Mouse (Mus musculus) cerebellum, adult 11 months (tissue): ENCODE data around the gene Sbf2.

Experiments
- DNase-seq: peaks from one replicate; pipeline ENCODE4 v3.0.0; 2022

Sbf2 gene

DNA sequence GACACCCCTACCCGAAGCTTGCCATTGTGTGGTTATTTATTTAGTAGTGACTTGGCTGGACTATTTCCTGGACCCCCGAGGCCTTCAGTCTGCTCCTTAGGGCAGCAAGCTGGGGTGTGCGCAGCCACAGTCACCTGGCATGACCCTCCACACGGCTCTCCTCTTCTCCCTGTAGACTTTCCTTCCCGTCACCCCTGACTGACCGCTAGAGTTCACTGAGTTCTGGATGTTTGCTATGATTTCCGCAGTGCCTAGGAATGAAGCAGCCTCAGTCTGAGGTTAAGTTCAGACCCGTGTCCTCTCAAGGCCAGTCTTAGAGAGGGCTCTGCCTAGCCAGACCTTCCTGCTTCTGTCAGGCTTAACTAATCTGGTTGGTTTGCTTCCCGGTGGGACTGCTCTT, 342.9 kb downstream of the Sbf2 start:
- no peak for DNase-seq

DNA sequence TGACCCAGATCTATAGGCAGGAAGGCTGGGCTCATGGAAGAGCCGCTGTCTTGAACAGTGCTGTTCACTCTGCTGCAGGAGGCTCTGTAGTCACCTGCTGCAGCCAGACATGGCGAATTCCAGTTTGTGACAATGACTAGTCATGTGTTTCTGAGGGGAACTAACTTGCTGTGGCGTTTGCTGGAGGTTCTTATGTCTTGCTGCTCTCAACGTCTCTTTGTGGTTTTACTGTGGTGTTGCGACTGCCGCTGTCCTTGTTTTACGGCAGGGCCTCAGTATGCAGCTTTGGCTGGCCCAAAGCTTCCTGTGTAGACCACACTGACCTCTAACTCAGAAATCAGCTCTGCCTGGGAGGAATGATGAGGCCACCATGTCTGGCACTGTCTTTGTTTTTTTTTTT, 344.3 kb downstream of the Sbf2 start:
- no peak for DNase-seq

DNA sequence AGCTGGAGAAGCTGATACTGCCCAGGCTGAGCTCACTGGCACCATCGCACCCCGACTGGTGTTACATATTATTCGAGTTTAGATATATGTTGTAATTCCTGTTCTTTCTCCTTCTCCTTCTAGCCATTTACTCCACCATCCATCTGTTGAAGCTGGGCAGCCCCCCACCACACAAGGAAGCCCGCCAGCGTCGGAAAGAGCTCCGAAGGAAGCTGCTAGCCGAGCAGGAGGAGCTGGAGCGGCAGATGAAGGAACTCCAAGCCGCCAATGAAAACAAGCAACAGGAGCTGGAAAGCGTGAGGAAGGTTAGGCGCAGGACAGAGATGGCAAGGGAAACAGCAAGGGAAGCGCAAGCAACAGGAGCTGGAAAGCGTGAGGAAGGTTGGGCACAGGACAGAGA, 344.9 kb downstream of the Sbf2 start:
- DNase-seq = no peak

DNA sequence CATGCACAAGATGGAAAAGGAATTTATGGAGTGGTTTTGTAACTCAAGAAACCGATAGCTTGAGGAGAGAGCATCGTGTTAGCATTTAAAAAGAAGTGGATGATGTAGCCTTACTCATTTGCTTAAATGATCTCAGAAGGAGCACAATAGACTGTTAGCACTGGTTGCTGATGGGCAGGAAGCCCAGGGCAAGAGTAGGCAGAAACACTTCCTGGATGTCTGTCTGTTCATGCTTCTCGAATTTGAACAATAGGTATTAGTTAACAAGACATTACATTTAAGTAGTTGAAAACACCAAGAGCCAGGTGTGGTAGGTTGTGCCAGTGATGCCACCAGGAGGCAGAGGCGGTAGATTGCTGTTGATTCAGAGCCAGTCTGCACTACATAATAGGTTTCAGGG, 346.2 kb downstream of the Sbf2 start:
- no peak for DNase-seq

DNA sequence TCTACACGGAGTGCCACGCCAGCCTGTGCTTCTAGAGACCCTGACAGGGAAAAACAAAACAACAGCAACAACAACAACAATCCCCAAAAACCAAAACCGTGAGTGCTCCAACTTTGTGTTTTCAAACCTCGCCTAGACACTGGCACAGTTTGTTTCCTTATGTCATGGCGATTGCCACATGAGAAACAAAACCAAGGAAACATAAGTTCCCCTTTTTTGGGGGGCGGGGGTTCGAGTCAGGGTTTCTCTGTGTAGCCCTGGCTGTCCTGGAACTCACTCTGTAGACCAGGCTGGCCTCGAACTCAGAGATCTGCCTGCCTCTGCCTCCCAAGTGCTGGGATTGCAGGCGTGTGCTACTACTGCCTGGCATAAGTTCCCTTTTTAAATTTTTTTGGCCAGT, 346.7 kb downstream of the Sbf2 start:
- no peak for DNase-seq

DNA sequence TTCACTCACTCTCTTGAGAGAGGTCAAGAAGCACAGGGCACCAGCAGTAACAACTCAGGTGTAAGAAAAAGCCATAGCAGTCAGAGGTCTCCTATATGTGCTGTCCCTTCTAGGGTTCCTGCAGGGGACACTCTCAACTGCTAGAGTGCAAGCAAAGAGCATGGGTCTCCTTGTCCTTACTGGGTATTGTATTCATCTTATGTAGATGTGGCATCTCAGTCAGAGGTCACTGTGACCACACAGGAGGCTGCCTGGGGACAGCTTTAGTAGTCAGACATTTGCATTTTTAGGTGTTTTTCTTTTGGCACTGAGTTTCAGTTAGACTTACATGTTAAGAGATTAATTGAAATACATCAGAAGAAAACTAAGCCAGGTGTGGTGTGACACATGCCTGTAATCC, 347.7 kb downstream of the Sbf2 start:
- DNase-seq = no peak

DNA sequence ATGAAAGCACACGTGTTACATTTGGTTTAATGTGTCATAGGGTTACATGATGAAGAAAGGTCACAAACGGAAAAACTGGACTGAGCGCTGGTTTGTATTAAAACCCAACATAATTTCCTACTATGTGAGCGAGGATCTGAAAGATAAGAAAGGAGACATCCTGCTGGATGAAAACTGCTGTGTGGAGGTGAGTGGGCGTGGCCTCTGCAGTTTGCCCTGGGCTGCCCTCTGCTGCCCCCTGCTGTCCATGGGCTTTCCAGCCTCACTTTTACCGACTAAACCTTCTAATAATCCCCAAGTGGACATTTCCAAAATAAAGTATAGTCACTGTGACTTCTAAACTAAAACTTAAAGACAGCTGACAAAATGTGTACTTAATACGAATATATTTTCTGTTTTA, 348.9 kb downstream of the Sbf2 start:
- DNase-seq = peak; percentile 59

DNA sequence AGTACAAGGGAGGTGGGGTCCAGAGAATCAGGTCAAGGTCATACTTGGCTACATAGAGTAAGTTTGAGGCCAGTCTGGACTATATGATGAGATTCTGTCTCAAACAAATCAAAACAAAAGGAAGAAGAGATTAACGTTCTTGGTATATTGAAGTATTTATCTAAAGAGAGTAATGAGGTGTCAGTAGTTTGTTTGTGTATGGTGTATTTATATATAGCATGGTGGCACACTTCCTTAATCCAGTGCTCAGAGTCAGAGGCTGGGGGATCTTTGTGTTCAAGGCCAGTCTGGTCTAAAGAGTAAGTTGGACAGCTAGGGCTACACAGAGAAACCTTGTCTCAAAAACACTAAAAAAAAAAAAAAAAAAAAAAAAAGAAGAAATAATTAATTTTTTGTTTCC, 351.2 kb downstream of the Sbf2 start:
- no peak for DNase-seq

DNA sequence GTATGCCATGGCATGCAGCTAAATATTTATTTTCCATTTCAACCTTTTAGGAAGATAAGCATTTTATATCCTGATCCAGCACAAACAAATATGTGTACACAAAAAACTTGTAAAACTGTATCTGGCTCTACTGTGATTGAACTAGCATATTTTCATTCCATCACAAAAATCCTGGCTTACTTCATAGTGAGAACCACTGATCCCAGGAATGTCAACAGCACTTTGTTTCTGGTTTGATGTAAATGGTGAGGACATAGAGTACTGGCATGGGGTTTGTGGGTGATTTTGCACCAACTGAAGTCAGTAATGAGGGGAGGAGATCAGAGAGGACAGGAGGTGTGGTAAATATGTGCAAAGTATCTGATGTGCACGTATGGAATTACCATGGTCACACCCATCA, 352.1 kb downstream of the Sbf2 start:
- DNase-seq = no peak

DNA sequence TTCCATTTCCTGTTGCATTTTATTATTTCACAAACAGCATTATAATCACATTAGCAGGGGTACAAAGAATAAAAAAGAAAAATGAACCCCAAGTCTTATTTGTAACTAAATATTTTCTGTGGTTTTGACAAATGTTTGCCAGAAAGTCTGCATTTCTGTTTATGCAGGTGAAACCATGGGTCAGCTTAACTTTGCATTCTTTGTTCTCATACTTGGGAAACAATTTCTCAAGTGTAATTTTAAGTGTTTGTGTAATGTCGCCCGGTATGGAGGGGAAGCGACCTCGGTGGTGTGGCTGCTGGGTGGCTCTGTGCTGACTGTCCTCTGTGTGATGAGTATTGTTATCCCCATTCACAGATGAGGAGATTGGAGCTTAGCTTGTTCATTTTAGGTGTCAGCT, 352.9 kb downstream of the Sbf2 start:
- no peak for DNase-seq

DNA sequence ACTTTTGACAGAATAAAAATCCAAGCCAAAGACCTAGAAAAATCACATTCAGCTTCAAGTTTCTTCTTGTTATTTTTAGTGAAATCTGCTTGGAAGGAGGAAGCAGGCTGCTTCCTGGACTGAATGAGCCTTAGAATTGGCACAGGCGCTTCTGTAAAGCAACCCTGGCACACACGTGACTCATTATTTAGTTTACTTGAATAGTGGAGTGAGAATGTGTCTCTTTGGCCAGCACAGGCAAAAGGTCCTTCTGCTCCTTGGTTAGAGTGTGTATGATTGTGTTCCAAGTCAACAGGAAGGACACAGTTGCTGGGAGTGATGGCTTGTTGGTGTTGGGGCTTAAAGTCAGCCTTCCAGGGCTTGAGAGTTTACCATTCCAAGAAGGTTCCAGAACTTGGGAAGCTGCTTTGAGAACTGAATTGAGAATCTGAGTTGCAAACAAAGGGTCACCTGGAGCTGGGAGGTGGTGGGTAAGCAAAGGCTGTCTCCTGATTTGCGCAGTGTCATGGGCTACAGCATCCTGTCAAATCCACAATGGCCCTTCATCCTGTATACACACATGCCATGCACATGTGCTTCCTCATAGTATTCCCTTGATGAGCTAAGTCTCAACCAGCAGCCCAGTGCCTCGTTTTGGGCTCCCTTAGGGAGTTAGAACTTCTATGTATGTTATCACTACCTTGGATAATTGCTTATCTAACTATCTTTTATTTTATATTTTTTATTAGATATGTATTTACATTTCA, 354.6 kb downstream of the Sbf2 start:
- no peak for DNase-seq

DNA sequence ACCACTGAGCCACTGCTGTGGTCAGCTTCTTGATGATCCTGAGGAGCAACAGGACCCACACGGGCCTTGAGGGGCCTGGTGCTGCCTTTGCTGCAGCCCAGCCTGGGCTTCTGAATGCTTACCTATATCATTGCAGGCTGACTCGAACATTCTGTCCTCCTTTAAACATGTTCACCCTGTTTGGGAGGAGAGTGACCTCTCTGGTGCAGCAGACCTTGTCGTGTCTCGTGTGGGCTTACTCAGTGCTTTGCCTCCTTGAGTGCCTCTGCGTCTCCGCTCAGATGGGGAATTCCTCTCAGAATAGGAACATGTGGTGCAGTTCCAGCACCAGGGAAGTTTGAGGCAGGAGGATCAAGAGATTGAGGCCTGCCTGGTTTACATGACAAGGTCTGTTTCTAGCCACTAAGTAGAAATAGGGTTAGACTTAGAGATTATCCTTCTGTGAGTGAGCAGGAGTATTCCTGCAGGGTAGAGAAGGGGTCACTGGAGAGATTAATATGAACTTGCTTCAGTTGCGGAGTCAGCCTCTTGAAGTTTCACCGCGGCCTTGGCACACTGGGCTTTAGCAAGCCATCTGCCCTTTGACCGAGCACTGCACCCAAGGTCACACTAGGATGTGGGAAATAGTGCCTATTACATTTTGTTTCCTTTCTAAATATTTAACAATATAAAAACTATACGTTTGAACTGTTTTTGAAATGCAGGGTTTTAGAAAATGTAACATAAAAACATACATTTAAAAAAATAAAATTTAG, 356.3 kb downstream of the Sbf2 start:
- DNase-seq = no peak
